Mouse (Mus musculus): ENCODE measurements around the gene Mettl16.

GRCm38 (mm10) chr11:74770595-74771207 is at the start of gene Mettl16:
- TF ChIP-seq EP300 (IDR thresholded peaks at IDR 0.05; ENCODE audit: low read depth) (peak; percentile 73), CTCF (IDR thresholded peaks at IDR 0.05; ENCODE audit: low read depth) (no peak)
